Mouse (Mus musculus) T-helper 2 cell (primary cell): ENCODE data around the gene Ank3.

Experiments
- in situ Hi-C: fragments of 300-600 bp; cut with MboI, MseI; formaldehyde crosslinking; loops from one replicate; pipeline ENCODE4 v1.15.1; 2025; ENCODE audit warnings: high pct_unique_total_duplicates

Ank3 gene

DNA sequence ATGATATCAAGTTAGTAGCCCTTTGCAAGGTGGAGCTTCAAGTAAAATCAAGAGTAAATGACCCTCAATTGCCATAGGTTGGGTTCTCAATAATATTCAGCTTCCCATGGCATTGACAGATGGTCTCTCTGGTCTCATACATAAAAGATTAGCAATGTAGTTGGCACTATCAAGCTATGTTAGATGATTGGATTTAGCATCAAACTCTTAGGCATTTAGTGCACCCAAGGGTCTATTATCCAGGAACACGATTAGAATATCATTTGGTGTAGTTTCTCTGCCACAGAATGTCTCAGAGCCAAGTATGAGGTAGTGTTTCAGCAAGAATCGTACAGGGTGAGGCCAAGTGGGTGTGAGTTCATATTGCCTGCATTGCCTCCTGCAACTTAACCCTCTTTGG lies 68.6 kb downstream of the Ank3 start:
- in situ Hi-C loops, result no loop called here

GRCm38 (mm10) chr10:69471841-69472240 lies 73.3 kb downstream of the Ank3 start:
- in situ Hi-C loops, result loop anchor here (5.0 kb wide), 1 partner anchor 60 kb away; no protein-coding TSS in a partner anchor

DNA sequence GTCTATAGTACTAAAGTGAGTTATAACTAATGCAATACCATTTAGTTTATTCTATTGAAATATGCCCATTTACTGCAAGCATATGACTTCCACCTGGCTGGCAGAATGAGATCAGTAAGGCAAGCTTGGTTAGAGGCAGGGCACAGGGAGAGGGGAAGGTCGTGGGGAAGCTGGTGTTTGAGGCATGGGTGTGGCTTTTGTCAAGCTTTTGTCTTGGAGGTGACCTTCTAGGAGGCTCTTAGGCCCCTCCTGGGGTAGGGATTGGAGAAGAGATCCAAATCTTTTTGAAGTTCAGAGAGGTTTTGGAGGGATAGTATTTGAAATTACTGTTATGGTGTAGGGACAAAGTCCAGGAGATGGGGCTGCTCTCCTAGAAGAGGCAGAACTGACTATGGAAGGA lies 78.3 kb downstream of the Ank3 start:
- in situ Hi-C loops, result no loop called here

- in situ Hi-C loops, result no loop called here
Observed at GRCm38 (mm10) chr10:69477656-69478055, 79.1 kb downstream of the Ank3 start.

DNA sequence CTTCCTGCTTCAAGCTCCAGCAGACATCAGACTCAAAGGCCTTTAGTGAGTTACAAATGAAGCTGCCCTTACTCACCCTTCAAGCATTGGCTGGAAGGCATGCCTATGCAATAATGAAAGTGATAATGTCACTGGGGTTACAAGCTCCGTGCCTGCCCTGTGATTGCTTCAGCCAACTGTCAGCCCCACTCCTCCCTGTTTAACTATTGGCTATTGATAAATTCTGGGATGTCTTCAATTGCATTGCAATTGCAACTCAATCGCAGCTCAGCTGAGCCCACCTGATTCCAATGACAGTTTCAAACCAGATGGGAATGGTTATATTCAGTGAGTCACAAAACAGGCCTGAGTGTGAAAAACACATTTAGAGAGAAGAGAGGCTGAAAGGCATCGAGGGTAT lies 80.3 kb downstream of the Ank3 start:
- in situ Hi-C loops, result no loop called here

DNA sequence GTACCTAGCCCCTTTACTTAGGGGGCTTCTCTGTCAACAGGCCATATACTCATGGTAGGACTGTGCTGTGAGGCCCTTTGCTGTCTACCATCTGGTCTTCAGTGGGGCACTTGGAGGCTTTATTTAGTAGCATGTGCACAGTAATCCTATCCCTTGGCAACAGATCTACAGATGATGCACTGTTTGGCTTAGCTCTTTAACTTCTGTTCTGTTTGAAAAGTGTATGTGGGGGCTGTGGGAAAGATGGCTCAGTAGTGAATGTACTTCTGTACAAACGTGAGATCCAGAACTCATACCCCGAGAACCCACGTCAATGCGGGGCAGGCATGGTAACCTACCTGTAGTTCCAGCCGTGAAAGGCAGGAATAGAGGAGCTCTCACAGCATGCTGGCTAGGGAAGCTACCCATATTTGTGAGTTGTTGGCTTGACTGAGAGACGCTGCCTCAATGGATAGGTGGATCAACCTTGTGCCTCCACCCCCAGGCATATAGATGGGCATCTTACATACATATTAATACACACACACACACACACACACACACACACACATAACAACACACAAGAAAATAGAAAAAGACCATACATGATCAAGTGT lies 86.7 kb downstream of the Ank3 start:
- in situ Hi-C loops, result no loop called here

GRCm38 (mm10) chr10:69490182-69490581 lies 91.6 kb downstream of the Ank3 start:
- in situ Hi-C loops, result no loop called here

- in situ Hi-C loops, result no loop called here
Observed at GRCm38 (mm10) chr10:69491975-69492374, 93.4 kb downstream of the Ank3 start.

DNA sequence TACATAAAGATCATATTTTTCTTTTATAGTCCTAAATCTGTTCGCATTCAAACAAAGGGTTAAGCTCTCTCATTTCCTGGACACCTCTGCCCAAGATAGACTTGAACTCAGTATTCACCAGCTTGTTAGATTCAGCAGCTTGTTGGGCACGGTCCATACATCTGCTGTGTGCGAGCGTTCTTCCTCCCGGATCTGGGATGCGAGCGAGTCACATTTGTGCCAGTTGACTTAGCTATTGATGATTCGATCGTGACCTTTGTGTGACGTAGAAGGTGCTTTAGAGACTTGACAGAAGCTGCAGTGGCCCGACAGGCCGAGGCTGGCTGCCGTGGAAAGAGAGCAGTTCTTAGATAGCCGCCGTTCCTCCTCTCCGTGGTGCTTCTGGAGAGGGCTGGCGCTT lies 98.8 kb downstream of the Ank3 start:
- in situ Hi-C loops, result no loop called here

DNA sequence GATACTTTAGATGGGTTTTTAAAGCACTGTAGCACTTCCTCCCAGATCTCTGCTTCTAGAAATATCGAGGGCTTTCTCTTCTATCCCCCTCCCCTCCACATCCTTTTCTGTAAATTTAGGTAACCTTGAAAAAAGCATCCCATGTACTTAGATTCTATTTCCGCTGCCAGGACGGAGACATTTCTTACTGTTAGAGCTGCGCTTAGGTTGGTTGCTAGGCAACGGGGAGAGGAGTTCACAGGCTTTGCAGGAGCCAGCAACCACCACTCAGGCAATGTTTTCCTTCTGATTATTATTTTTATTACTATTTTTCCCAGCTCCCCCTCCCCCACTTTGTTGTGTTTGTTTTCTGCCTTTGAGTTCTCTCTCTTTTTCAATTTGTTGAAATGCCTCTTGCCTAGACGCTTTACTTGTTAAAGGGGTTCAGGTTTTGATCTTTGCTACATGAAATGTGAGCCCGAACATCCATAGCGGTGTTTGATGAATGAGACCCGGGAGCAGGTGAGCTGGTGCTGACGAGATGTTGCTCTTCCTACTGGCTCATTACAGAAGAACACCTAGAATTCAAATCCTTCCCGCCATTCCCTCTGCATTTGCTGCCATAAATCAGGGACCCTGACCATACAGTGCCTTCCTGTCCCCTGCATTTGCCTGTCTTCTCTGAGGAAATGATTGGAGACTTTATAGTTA lies 101.7 kb downstream of the Ank3 start:
- in situ Hi-C loops, result no loop called here

DNA sequence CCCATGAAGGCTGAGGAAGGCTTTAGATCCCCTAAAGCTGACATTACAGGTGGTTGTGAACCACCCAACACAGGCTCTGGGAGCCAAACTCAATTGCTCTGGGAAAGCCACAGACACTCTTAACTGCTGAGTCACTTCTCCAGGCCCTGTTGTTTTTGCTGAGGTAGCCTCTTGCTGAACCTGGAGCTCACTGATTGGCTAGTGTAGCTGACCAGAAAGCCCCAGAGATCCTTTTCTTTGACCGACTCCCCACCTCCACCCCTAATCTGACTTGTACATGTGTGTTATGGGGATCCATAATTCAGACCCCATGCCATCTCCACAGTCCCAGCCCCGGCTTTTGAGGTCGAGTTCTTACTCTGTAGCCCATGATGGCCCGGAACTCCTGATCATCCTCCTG lies 105.2 kb downstream of the Ank3 start:
- in situ Hi-C loops, result no loop called here

DNA sequence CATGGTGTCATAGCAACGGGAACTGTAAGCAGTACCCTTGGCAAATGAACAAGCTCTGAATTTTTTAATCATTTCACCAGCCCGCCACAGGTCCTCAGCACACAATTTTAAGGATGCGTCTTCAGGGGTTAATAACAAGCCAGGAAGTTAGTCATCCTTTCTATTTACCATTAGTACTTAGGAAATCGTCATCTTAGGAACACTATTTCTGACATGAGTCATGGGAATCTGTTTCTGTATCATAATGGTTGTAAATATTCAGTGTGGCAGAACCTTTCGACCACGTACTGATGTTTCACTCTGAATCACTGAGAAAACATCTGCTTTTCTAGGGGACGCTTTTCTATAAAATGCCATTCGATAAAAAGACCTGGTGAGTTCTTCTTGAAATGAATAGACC lies 109.1 kb downstream of the Ank3 start:
- in situ Hi-C loops, result no loop called here

DNA sequence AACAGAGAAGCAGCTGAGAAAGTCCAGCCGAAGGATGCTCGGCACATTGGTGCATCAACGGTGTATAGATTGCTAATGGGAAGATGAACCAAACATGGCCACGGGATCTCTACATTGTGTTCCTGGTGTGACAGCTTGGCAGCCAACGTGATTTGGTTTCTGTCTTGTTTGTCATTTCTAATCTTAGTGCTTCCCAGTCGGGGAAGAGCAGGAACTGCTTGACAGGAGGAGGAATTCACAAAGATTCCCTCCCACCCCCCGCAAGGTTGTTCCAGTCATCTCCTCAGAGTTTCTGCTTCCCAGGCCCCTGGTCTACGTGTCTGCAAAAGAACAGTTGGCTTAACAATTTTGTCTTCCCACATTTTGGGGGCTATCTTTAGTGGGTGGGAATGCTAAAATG lies 111.8 kb downstream of the Ank3 start:
- in situ Hi-C loops, result no loop called here

DNA sequence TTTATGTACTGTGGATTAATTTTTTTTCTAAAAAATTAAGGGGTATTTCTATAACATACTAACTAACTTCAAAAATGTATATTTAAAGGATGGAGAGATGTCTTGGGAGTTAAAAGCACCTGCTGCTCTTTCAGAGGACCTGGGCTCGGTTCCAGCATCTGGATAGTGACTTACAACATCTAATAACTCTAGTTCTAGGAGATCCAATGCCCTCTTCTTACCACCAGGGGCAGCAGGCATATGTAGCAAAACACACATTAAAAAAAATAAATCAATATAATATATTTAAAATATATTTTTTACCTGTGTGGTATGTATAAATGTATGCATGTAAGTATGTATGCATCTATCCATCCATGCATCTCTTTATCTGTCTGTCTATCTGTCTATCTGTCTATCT lies 112.7 kb downstream of the Ank3 start:
- in situ Hi-C loops, result no loop called here

DNA sequence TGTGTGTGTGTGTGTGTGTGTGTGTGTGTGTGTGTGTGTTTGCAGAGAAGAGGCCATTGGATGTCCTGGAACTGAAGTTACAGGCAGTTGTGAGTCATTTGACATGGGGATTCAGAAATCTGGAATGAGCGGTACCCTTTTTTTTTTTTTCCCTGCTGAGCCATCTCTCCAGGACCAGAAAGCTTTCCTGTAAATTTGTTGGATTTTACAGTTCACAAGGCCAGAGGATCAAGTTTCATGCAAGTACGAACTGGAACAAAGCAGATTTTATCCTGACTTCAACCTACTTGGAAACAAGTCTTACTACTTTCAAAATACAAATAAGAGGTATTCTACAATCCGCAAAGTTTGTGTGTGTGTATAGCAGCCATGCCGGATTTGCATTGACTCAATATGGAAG lies 123.4 kb downstream of the Ank3 start:
- in situ Hi-C loops, result no loop called here

DNA sequence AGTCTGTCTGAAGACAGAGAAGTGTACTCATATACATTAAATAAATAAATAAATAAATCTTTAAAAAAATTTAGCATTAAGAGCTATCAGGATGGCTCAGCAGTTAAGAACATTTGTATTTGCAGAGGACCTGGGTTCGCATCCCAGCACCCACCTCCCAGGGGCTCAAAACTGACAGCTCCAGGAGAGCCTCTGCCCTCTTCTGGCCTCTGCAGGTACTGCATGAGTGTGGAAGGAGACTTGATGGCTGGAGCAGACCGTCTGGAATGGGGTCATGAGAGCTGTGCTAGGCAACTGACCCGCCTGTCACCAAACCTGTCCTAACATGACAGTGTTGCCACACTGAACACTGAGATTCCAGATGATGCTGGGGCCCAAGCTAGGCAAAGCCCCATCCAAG lies 124.6 kb downstream of the Ank3 start:
- in situ Hi-C loops, result no loop called here

GRCm38 (mm10) chr10:69527318-69527717 lies 128.7 kb downstream of the Ank3 start:
- in situ Hi-C loops, result no loop called here

GRCm38 (mm10) chr10:69528746-69529145 lies 130.2 kb downstream of the Ank3 start:
- in situ Hi-C loops, result no loop called here

DNA sequence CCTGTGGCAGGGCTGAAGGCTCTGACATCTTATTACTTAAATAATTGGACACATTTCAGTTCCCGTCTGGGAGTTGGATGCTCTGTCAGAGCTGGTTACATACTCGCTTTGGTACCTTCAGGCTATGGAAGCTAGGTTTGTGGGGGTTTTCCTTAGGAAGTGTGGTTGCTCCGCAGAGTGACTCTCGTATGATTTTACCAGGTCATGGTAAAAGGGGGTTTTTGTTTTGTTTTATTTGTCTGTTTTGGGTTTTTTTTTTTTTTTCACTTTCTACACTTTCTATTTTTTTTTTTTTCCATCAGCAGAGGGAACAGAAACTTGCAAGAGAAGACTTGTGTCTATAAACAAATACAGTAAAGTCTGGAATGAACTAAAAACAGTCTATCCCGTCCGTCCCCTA lies 131.8 kb downstream of the Ank3 start:
- in situ Hi-C loops, result loop anchor here (5.0 kb wide), 1 partner anchor 58 kb away; no protein-coding TSS in a partner anchor

GRCm38 (mm10) chr10:69531569-69531968 lies 133.0 kb downstream of the Ank3 start:
- in situ Hi-C loops, result loop anchor here (5.0 kb wide), 1 partner anchor 59 kb away; no protein-coding TSS in a partner anchor

- in situ Hi-C loops, result loop anchor here (5.0 kb wide), 1 partner anchor 60 kb away; no protein-coding TSS in a partner anchor
Observed at GRCm38 (mm10) chr10:69532169-69532730, 133.7 kb downstream of the Ank3 start.

GRCm38 (mm10) chr10:69533505-69534388 lies 135.2 kb downstream of the Ank3 start:
- in situ Hi-C loops, result loop anchor here (5.0 kb wide), 1 partner anchor 61 kb away; no protein-coding TSS in a partner anchor
